Mouse (Mus musculus): ENCODE measurements at regions not wholly inside any gene's neighbourhood (a gene's known extent, or its start where the extent isn't known, plus 50 kb on each side); places are given as distances from the start of the nearest gene placed in this dataset.

DNA sequence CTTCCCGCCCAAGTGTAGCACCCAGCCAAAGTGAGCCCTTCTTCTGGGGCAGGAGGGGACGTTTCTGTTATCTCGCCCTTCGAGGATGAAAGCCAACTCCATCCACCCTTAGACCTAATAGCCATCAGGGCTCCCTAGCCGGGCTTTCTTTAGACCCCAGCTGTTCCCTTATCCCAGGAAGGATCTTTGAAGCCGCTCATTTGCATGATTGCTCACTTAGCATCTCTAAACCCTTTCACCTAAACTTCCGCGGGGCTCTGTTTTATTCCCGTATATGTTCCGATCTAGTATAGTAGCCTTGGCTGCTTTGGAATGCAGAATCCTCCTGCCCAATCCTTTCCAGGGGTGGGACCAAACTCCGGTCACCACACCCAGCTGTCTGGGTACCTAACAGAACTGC lies 84.3 kb upstream of the H2afz start:
- Histone ChIP-seq H3K4me1 (ENCODE audit: control insufficient read depth in 1 of 2, insufficient read depth in 2 of 2) (peaks cover 0 to 24% of the 10 kb centered on the region in 2 experiments; a peak in 2 of 4 replicates), H3K4me3 (replicated peaks in 1 of 3; ENCODE audit: low read depth in 2 of 3, low read length in 2 of 3, poor library complexity in 1 of 3) (no peak overlapping the region), H3K27ac (ENCODE audit: insufficient read depth, low read depth) (no peak overlapping the region), H3K4me2 (ENCODE audit: insufficient read depth, low read depth, poor library complexity, severe bottlenecking) (peak overlapping the region; percentile 55), H3K79me2 (replicated peaks; ENCODE audit: control insufficient read depth, extremely low read depth, insufficient read depth, poor library complexity, severe bottlenecking) (no peaks in the 10 kb centered on the region), H3K36me3 (replicated peaks in 1 of 2; ENCODE audit: control insufficient read depth in 1 of 2, insufficient read depth in 1 of 2, low read length in 1 of 2) (no peaks in the 10 kb centered on the region), H3K9ac (ENCODE audit: insufficient read depth, low read depth) (peak overlapping the region; percentile 8), H3K9me3 (replicated peaks; ENCODE audit: low read length) (no peaks in the 10 kb centered on the region), H3K27me3 (replicated peaks) (no peaks in the 10 kb centered on the region)
- dilution Hi-C loops (cut with MboI; ENCODE audit: extremely low pct_ligation_motif_present, extremely low pct_unique_long_range_greater_than_20kb, low sequenced_read_pairs), result loop anchor here (25.0 kb wide), 1 partner anchor 357 kb away; the partner anchor contains the start of genes Mttp and Trmt10a
- TF ChIP-seq IRF4 (IDR thresholded peaks at IDR 0.05; ENCODE audit: low read depth, low read length) (no peak), ZMIZ1 (IDR thresholded peaks at IDR 0.05; ENCODE audit: low read depth, low read length) (no peak), MEF2A (IDR thresholded peaks at IDR 0.05; ENCODE audit: borderline replicate concordance, low read depth, low read length) (no peak), USF2 (conservative IDR thresholded peaks at IDR 0.05; ENCODE audit: low read depth, low read length) (no peak), EP300 (IDR thresholded peaks at IDR 0.05; ENCODE audit: low read length) (no peak), RAD21 (IDR thresholded peaks at IDR 0.05; ENCODE audit: low read depth, low read length) (no peak), ZKSCAN1 (IDR thresholded peaks at IDR 0.05; ENCODE audit: borderline replicate concordance, low read depth, low read length) (no peak)
- DNase-seq (ENCODE audit: extremely low read depth), result no peak
- in situ Hi-C loops (cut with MboI; ENCODE audit: low pct_ligation_motif_present, low pct_unique_long_range_greater_than_20kb, low sequenced_read_pairs), result loop anchor here (5.0 to 25.0 kb wide), 3 partner anchors 82 to 657 kb away; partner anchors contain the start of genes Adh5 and H2afz

DNA sequence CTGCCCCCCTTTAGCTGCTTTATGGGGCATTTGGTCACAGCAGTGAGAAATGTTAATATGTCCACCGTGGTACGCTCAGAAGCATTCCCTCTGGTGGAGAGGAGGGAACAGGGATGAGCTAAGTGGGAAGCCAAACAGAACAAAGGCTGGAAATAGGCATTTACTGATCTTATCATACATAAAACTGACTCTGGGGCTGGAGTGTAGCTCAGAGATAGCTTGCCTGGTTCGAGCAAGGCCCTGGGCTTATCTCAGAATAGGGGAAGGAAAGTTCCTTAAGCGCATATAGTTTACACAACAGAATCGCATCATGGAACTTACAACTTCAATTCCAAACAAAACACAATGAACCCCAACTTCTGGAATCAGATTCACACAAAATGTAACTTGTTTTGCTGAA lies 81.5 kb upstream of the H2afz start:
- no peak overlapping the region for H3K4me2 ChIP-seq (ENCODE audit: insufficient read depth, low read depth, poor library complexity, severe bottlenecking)
- H3K36me3 ChIP-seq (replicated peaks in 1 of 2; ENCODE audit: control insufficient read depth in 1 of 2, insufficient read depth in 1 of 2, low read length in 1 of 2), result no peaks in the 10 kb centered on the region
- TF ChIP-seq UBTF (IDR thresholded peaks at IDR 0.05; ENCODE audit: low read depth, low read length) (no peak), HCFC1 (IDR thresholded peaks at IDR 0.05; ENCODE audit: low read depth, low read length) (no peak), ELF1 (IDR thresholded peaks at IDR 0.05; ENCODE audit: low read depth, low read length) (no peak), JUN (IDR thresholded peaks at IDR 0.05; ENCODE audit: insufficient read depth, low read depth, low read length) (no peak), GABPA (IDR thresholded peaks at IDR 0.05; ENCODE audit: insufficient replicate concordance, low read depth, low read length) (no peak), IRF4 (IDR thresholded peaks at IDR 0.05; ENCODE audit: low read depth, low read length) (no peak), E2F4 (IDR thresholded peaks at IDR 0.05; ENCODE audit: insufficient replicate concordance, low read depth, low read length) (no peak)
- H3K9me3 ChIP-seq (replicated peaks; ENCODE audit: low read length), result no peaks in the 10 kb centered on the region
- H3K79me2 ChIP-seq (replicated peaks; ENCODE audit: control insufficient read depth, extremely low read depth, insufficient read depth, poor library complexity, severe bottlenecking), result no peaks in the 10 kb centered on the region
- no peak overlapping the region for H3K9ac ChIP-seq (ENCODE audit: insufficient read depth, low read depth)
- H3K27me3 ChIP-seq (replicated peaks), result no peaks in the 10 kb centered on the region
- peaks cover 0 to 15% of the 10 kb centered on the region in 2 experiments; a peak in 2 of 4 replicates for H3K4me1 ChIP-seq (ENCODE audit: control insufficient read depth in 1 of 2, insufficient read depth in 2 of 2)
- dilution Hi-C loops (cut with MboI; ENCODE audit: extremely low pct_ligation_motif_present, extremely low pct_unique_long_range_greater_than_20kb, low sequenced_read_pairs) (loop anchor here (25.0 kb wide), 1 partner anchor 354 kb away; the partner anchor contains the start of genes Mttp and Trmt10a), in situ Hi-C loops (cut with MboI; ENCODE audit: low pct_ligation_motif_present, low pct_unique_long_range_greater_than_20kb, low sequenced_read_pairs) (loop anchor here (5.0 to 25.0 kb wide), 3 partner anchors 79 to 654 kb away; partner anchors contain the start of genes Adh5 and H2afz)
- DNase-seq (ENCODE audit: extremely low read depth), result no peak
- no peak overlapping the region for H3K4me3 ChIP-seq (replicated peaks in 1 of 3; ENCODE audit: low read depth in 2 of 3, low read length in 2 of 3, poor library complexity in 1 of 3)
- H3K27ac ChIP-seq (ENCODE audit: insufficient read depth, low read depth), result no peak overlapping the region
